Mouse (Mus musculus): ENCODE measurements around the gene Srsf10. TPM values are rescaled to one million over a fixed set of nuclear protein-coding genes. Genes with fewer than 3 reads are reported as not detected.

The Srsf10 gene
- polyA plus RNA-seq, 1 experiment from 2014 or later, result 228 TPM

- ATAC-seq (ENCODE audit: low read depth), result no peak
- H3K9ac ChIP-seq (replicated peaks; ENCODE audit: low read depth, low read length), result no peak overlapping the region
- no peak overlapping the region for H3K27ac ChIP-seq (ENCODE audit: low read depth, low read length)
- H3K4me3 ChIP-seq (ENCODE audit: low read depth, low read length), result no peak overlapping the region
- no peaks in the 10 kb centered on the region for H3K9me3 ChIP-seq (ENCODE audit: control insufficient read depth, low read length)
- 78% methylated on average over 5 of the region's 5 CpGs for WGBS
- no peaks in the 10 kb centered on the region for H3K4me1 ChIP-seq (ENCODE audit: control insufficient read depth, insufficient read depth, low read length)
- H3K36me3 ChIP-seq (ENCODE audit: control insufficient read depth, insufficient read depth, low read length), result no peaks in the 10 kb centered on the region
- no peak overlapping the region for H3K4me2 ChIP-seq (ENCODE audit: low read depth, low read length)
- no peaks in the 10 kb centered on the region for H3K27me3 ChIP-seq (ENCODE audit: control insufficient read depth, insufficient read depth, low read length)
These were observed 44.5 kb downstream of the Srsf10 start for GRCm38 (mm10) chr4:135900008-135900407.

GRCm38 (mm10) chr4:135902606-135903242 is 47.2 kb downstream of the Srsf10 start:
- no peaks in the 10 kb centered on the region for H3K9me3 ChIP-seq (ENCODE audit: control insufficient read depth, low read length)
- WGBS, result 90% methylated on average over 4 of the region's 4 CpGs

GRCm38 (mm10) chr4:135904810-135905209 is 49.3 kb downstream of the Srsf10 start:
- Histone ChIP-seq H3K27ac (ENCODE audit: low read depth, low read length) (no peak overlapping the region), H3K4me1 (ENCODE audit: control insufficient read depth, insufficient read depth, low read length) (no peaks in the 10 kb centered on the region), H3K4me2 (ENCODE audit: low read depth, low read length) (no peak overlapping the region), H3K4me3 (ENCODE audit: low read depth, low read length) (no peak overlapping the region), H3K9ac (replicated peaks; ENCODE audit: low read depth, low read length) (no peak overlapping the region), H3K9me3 (ENCODE audit: control insufficient read depth, low read length) (no peaks in the 10 kb centered on the region), H3K27me3 (ENCODE audit: control insufficient read depth, insufficient read depth, low read length) (no peaks in the 10 kb centered on the region), H3K36me3 (ENCODE audit: control insufficient read depth, insufficient read depth, low read length) (no peaks in the 10 kb centered on the region)
- ATAC-seq (ENCODE audit: low read depth), result no peak
- 64% methylated on average over 1 of the region's 1 CpGs for WGBS

More at GRCm38 (mm10) chr4:135902606-135903242, 47.2 kb downstream of the Srsf10 start:
- H3K4me3 ChIP-seq (ENCODE audit: low read depth, low read length), result no peak overlapping the region
- no peak overlapping the region for H3K27ac ChIP-seq (ENCODE audit: low read depth, low read length)
- H3K4me2 ChIP-seq (ENCODE audit: low read depth, low read length), result no peak overlapping the region
- ATAC-seq (ENCODE audit: low read depth), result no peak
- no peak overlapping the region for H3K9ac ChIP-seq (replicated peaks; ENCODE audit: low read depth, low read length)
- no peaks in the 10 kb centered on the region for H3K4me1 ChIP-seq (ENCODE audit: control insufficient read depth, insufficient read depth, low read length)
- no peaks in the 10 kb centered on the region for H3K27me3 ChIP-seq (ENCODE audit: control insufficient read depth, insufficient read depth, low read length)
- H3K36me3 ChIP-seq (ENCODE audit: control insufficient read depth, insufficient read depth, low read length), result no peaks in the 10 kb centered on the region

GRCm38 (mm10) chr4:135906633-135907032 is 51.1 kb downstream of the Srsf10 start:
- no peaks in the 10 kb centered on the region for H3K36me3 ChIP-seq (ENCODE audit: control insufficient read depth, insufficient read depth, low read length)
- H3K9ac ChIP-seq (replicated peaks; ENCODE audit: low read depth, low read length), result no peak overlapping the region
- H3K4me2 ChIP-seq (ENCODE audit: low read depth, low read length), result no peak overlapping the region
- no peaks in the 10 kb centered on the region for H3K4me1 ChIP-seq (ENCODE audit: control insufficient read depth, insufficient read depth, low read length)
- H3K27ac ChIP-seq (ENCODE audit: low read depth, low read length), result no peak overlapping the region
- H3K9me3 ChIP-seq (ENCODE audit: control insufficient read depth, low read length), result no peaks in the 10 kb centered on the region
- no peak for ATAC-seq (ENCODE audit: low read depth)
- H3K4me3 ChIP-seq (ENCODE audit: low read depth, low read length), result no peak overlapping the region
- H3K27me3 ChIP-seq (ENCODE audit: control insufficient read depth, insufficient read depth, low read length), result no peaks in the 10 kb centered on the region
- 90% methylated on average over 3 of the region's 3 CpGs for WGBS

GRCm38 (mm10) chr4:135909326-135910066 is 53.9 kb downstream of the Srsf10 start:
- ATAC-seq (ENCODE audit: low read depth), result no peak
- no peak overlapping the region for H3K9ac ChIP-seq (replicated peaks; ENCODE audit: low read depth, low read length)
- no peaks in the 10 kb centered on the region for H3K4me1 ChIP-seq (ENCODE audit: control insufficient read depth, insufficient read depth, low read length)
- H3K4me3 ChIP-seq (ENCODE audit: low read depth, low read length), result no peak overlapping the region
- H3K27me3 ChIP-seq (ENCODE audit: control insufficient read depth, insufficient read depth, low read length), result no peaks in the 10 kb centered on the region
- H3K9me3 ChIP-seq (ENCODE audit: control insufficient read depth, low read length), result no peaks in the 10 kb centered on the region
- no peaks in the 10 kb centered on the region for H3K36me3 ChIP-seq (ENCODE audit: control insufficient read depth, insufficient read depth, low read length)
- no peak overlapping the region for H3K4me2 ChIP-seq (ENCODE audit: low read depth, low read length)
- H3K27ac ChIP-seq (ENCODE audit: low read depth, low read length), result no peak overlapping the region
- 83% methylated on average over 13 of the region's 13 CpGs for WGBS

GRCm38 (mm10) chr4:135911531-135911930 is 56.0 kb downstream of the Srsf10 start:
- Histone ChIP-seq H3K36me3 (ENCODE audit: control insufficient read depth, insufficient read depth, low read length) (no peaks in the 10 kb centered on the region), H3K4me3 (ENCODE audit: low read depth, low read length) (no peak overlapping the region), H3K4me1 (ENCODE audit: control insufficient read depth, insufficient read depth, low read length) (no peaks in the 10 kb centered on the region), H3K9ac (replicated peaks; ENCODE audit: low read depth, low read length) (no peak overlapping the region), H3K27ac (ENCODE audit: low read depth, low read length) (no peak overlapping the region), H3K27me3 (ENCODE audit: control insufficient read depth, insufficient read depth, low read length) (no peaks in the 10 kb centered on the region), H3K4me2 (ENCODE audit: low read depth, low read length) (no peak overlapping the region), H3K9me3 (ENCODE audit: control insufficient read depth, low read length) (no peaks in the 10 kb centered on the region)
- ATAC-seq (ENCODE audit: low read depth), result no peak
- WGBS, result 76% methylated on average over 7 of the region's 7 CpGs

- Histone ChIP-seq H3K9ac (replicated peaks; ENCODE audit: low read depth, low read length) (no peak overlapping the region), H3K36me3 (ENCODE audit: control insufficient read depth, insufficient read depth, low read length) (no peaks in the 10 kb centered on the region), H3K9me3 (ENCODE audit: control insufficient read depth, low read length) (no peaks in the 10 kb centered on the region), H3K27me3 (ENCODE audit: control insufficient read depth, insufficient read depth, low read length) (no peaks in the 10 kb centered on the region), H3K4me1 (ENCODE audit: control insufficient read depth, insufficient read depth, low read length) (no peaks in the 10 kb centered on the region), H3K4me3 (ENCODE audit: low read depth, low read length) (no peak overlapping the region), H3K4me2 (ENCODE audit: low read depth, low read length) (no peak overlapping the region), H3K27ac (ENCODE audit: low read depth, low read length) (no peak overlapping the region)
- WGBS, result 45% methylated on average over 3 of the region's 3 CpGs
- ATAC-seq (ENCODE audit: low read depth), result no peak
These were observed 56.6 kb downstream of the Srsf10 start for GRCm38 (mm10) chr4:135912164-135912563.

- 0 out of 2 replicates have a peak, but pooled peaks have one; percentile 51 for ATAC-seq (ENCODE audit: low read depth)
- no peak overlapping the region for H3K4me2 ChIP-seq (ENCODE audit: low read depth, low read length)
- H3K36me3 ChIP-seq (ENCODE audit: control insufficient read depth, insufficient read depth, low read length), result no peaks in the 10 kb centered on the region
- no peaks in the 10 kb centered on the region for H3K27me3 ChIP-seq (ENCODE audit: control insufficient read depth, insufficient read depth, low read length)
- WGBS, result 5% methylated on average over 3 of the region's 3 CpGs
- no peak overlapping the region for H3K4me3 ChIP-seq (ENCODE audit: low read depth, low read length)
- peak overlapping the region; percentile 52 for H3K27ac ChIP-seq (ENCODE audit: low read depth, low read length)
- H3K9me3 ChIP-seq (ENCODE audit: control insufficient read depth, low read length), result no peaks in the 10 kb centered on the region
- no peak overlapping the region for H3K9ac ChIP-seq (replicated peaks; ENCODE audit: low read depth, low read length)
- H3K4me1 ChIP-seq (ENCODE audit: control insufficient read depth, insufficient read depth, low read length), result no peaks in the 10 kb centered on the region
These were observed 57.3 kb downstream of the Srsf10 start for GRCm38 (mm10) chr4:135912835-135913234.

GRCm38 (mm10) chr4:135913433-135913832 is 57.9 kb downstream of the Srsf10 start:
- Histone ChIP-seq H3K36me3 (ENCODE audit: control insufficient read depth, insufficient read depth, low read length) (no peaks in the 10 kb centered on the region), H3K9ac (replicated peaks; ENCODE audit: low read depth, low read length) (no peak overlapping the region), H3K27ac (ENCODE audit: low read depth, low read length) (no peak overlapping the region), H3K9me3 (ENCODE audit: control insufficient read depth, low read length) (no peaks in the 10 kb centered on the region), H3K27me3 (ENCODE audit: control insufficient read depth, insufficient read depth, low read length) (no peaks in the 10 kb centered on the region), H3K4me3 (ENCODE audit: low read depth, low read length) (no peak overlapping the region), H3K4me1 (ENCODE audit: control insufficient read depth, insufficient read depth, low read length) (no peaks in the 10 kb centered on the region), H3K4me2 (ENCODE audit: low read depth, low read length) (no peak overlapping the region)
- 78% methylated on average over 4 of the region's 4 CpGs for WGBS
- no peak for ATAC-seq (ENCODE audit: low read depth)
